Mouse (Mus musculus): ENCODE results near the gene Mmp3. TPM values are rescaled to one million over a fixed set of nuclear protein-coding genes. Genes with fewer than 3 reads are reported as not detected.

Mmp3 gene
- 3.3 TPM for polyA plus RNA-seq (2014; fragmentation: Illumina TruSeq; extraction: RNeasy Lipid Tissue Mini Kit (QIAGEN cat#74804); ENCODE audit: low read depth, low replicate concordance)

DNA sequence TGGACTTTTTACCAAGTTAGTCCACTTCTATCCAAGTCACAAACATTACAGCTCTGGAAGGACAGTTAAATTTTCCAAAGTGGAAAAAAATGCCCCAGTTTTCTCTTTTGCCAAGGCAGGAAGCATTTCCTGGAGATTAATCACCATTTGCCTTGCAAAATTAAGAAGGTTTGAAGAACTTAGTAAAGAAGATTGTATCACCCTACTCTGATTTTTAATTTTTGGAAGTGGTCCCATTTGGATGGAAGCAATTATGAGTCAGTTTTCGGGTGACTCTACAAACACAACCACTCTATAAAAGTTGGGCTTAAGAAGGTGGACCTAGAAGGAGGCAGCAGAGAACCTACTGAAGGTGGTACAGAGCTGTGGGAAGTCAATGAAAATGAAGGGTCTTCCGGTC, at the start of gene Mmp3:
Gene Mmp3 (plus strand): TSS at position 301 of the 400 bp plus-strand sequence.

GRCm38 (mm10) chr9:7502051-7502450, 56.4 kb downstream of the Mmp3 start, which contains the start of gene Mmp10:
Mmp10 (plus strand) TSS chr9:7502352.

Other genes starting within 250 kb of the Mmp3 start
- gene Mmp13, start 173.3 kb upstream of the Mmp3 start, polyA plus RNA-seq (2014; fragmentation: Illumina TruSeq; extraction: RNeasy Lipid Tissue Mini Kit (QIAGEN cat#74804); ENCODE audit: low read depth, low replicate concordance) = 11.5 TPM
- 3.8 TPM for gene Mmp12, start 101.4 kb upstream of the Mmp3 start, polyA plus RNA-seq (2014; fragmentation: Illumina TruSeq; extraction: RNeasy Lipid Tissue Mini Kit (QIAGEN cat#74804); ENCODE audit: low read depth, low replicate concordance)
- gene Mmp1b, start 57.8 kb upstream of the Mmp3 start, polyA plus RNA-seq (2014; fragmentation: Illumina TruSeq; extraction: RNeasy Lipid Tissue Mini Kit (QIAGEN cat#74804); ENCODE audit: low read depth, low replicate concordance) = not detected
- gene Mmp10, start 56.5 kb downstream of the Mmp3 start, polyA plus RNA-seq (2014; fragmentation: Illumina TruSeq; extraction: RNeasy Lipid Tissue Mini Kit (QIAGEN cat#74804); ENCODE audit: low read depth, low replicate concordance) = 3.2 TPM
- 0.16 TPM for gene Mmp8, start 112.6 kb downstream of the Mmp3 start, polyA plus RNA-seq (2014; fragmentation: Illumina TruSeq; extraction: RNeasy Lipid Tissue Mini Kit (QIAGEN cat#74804); ENCODE audit: low read depth, low replicate concordance)
- gene Mmp27, start 125.6 kb downstream of the Mmp3 start, polyA plus RNA-seq (2014; fragmentation: Illumina TruSeq; extraction: RNeasy Lipid Tissue Mini Kit (QIAGEN cat#74804); ENCODE audit: low read depth, low replicate concordance) = 0.22 TPM
- gene Mmp20, start 182.4 kb downstream of the Mmp3 start, polyA plus RNA-seq (2014; fragmentation: Illumina TruSeq; extraction: RNeasy Lipid Tissue Mini Kit (QIAGEN cat#74804); ENCODE audit: low read depth, low replicate concordance) = not detected
- gene Mmp7, start 246.3 kb downstream of the Mmp3 start, polyA plus RNA-seq (2014; fragmentation: Illumina TruSeq; extraction: RNeasy Lipid Tissue Mini Kit (QIAGEN cat#74804); ENCODE audit: low read depth, low replicate concordance) = 0.57 TPM